Mouse (Mus musculus) limb, embryonic 13.5 days (tissue): ENCODE data around the gene Zfp346. TPM values are rescaled to one million over a fixed set of nuclear protein-coding genes. Genes with fewer than 3 reads are reported as not detected.

Source experiments
- ATAC-seq: fragments of 200-750 bp; cut with Nextera tagmentation; 2 replicates; pipeline ENCODE4 v1.8.0; 2017; ENCODE audit warnings: low read depth, moderate number of reproducible peaks, moderate TSS enrichment; ENCODE audit not compliant: low FRiP score
- H3K27ac ChIP-seq: fragments of 300-500 bp; sonication (generic); 2 replicates; pipeline ENCODE4 v1.5.1; 2015; ENCODE audit warnings: inconsistent platforms, mild to moderate bottlenecking, moderate library complexity
- H3K27me3 ChIP-seq: fragments of 300-500 bp; sonication (generic); 2 replicates; pipeline ENCODE4 v1.6.1; 2015; ENCODE audit warnings: mild to moderate bottlenecking, inconsistent platforms
- H3K36me3 ChIP-seq: fragments of 300-500 bp; sonication (generic); 2 replicates; pipeline ENCODE4 v1.6.1; 2015; ENCODE audit warnings: inconsistent platforms, mild to moderate bottlenecking, moderate library complexity
- H3K4me1 ChIP-seq: fragments of 300-500 bp; sonication (generic); 2 replicates; pipeline ENCODE4 v1.6.1; 2015; ENCODE audit warnings: inconsistent platforms
- H3K4me2 ChIP-seq: fragments of 300-500 bp; sonication (generic); replicated peaks from 2 replicates; pipeline ENCODE4 v1.6.1; 2015; ENCODE audit warnings: inconsistent platforms, mild to moderate bottlenecking, moderate library complexity
- H3K4me3 ChIP-seq: fragments of 300-500 bp; sonication (generic); 2 replicates; pipeline ENCODE4 v1.5.1; 2015; ENCODE audit warnings: moderate library complexity, mild to moderate bottlenecking, inconsistent platforms
- H3K9ac ChIP-seq: fragments of 300-500 bp; sonication (generic); 2 replicates; pipeline ENCODE4 v1.6.1; 2015; ENCODE audit warnings: mild to moderate bottlenecking, inconsistent platforms
- H3K9me3 ChIP-seq: fragments of 300-500 bp; sonication (generic); 2 replicates; pipeline ENCODE4 v1.6.1; 2016; ENCODE audit warnings: inconsistent platforms
- WGBS: fragments of 180-500 bp; shearing (Covaris S2); methylation state at CpG from one replicate; pipeline ENCODE4 v1.1.7; 2015; 5-methylcytosine and 5-hydroxymethylcytosine counted together
- polyA plus RNA-seq: library from polyadenylated mRNA; unstranded; fragments of >200 nt; fragmentation: Nextera tagmentation; extraction: Ambion mirVana; gene quantifications from 2 replicates; pipeline ENCODE4 v1.2.1, GENCODE M21; 2015

Zfp346 gene
- polyA plus RNA-seq, 1 experiment from 2014 or later: 31.5 TPM

GRCm38 (mm10) chr13:55178556-55178955 is 73.4 kb downstream of the Zfp346 start:
- no peak overlapping the region for H3K4me3 ChIP-seq
- 41% methylated on average over 2 of the region's 2 CpGs for WGBS
- no peaks in the 10 kb centered on the region for H3K9me3 ChIP-seq
- H3K27ac ChIP-seq: no peak overlapping the region
- no peaks in the 10 kb centered on the region for H3K36me3 ChIP-seq
- ATAC-seq: no peak
- H3K27me3 ChIP-seq: no peaks in the 10 kb centered on the region
- H3K9ac ChIP-seq: no peak overlapping the region
- H3K4me2 ChIP-seq: no peak overlapping the region
- no peaks in the 10 kb centered on the region for H3K4me1 ChIP-seq

DNA sequence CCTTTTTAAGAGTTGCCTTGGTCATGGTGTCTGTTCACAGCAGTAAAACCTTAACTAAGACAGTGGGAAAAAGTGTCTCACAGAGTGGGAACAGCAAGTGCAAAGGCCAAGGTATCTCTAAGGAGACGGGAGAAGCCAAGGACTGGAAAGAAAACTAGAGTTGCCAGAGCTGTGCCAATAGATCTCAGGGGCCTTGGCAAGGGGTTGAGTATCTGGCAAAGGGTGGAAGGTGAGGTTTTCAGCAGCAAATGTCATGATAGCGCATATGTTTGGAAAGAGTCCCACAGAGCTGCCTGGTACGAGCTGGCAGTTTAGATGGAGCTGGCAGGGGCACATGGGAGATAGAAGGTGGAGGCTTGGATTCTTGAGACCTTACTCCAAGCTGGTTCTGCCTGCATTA is 74.5 kb downstream of the Zfp346 start:
- no peak for ATAC-seq
- no peaks in the 10 kb centered on the region for H3K36me3 ChIP-seq
- no peak overlapping the region for H3K27ac ChIP-seq
- no peaks in the 10 kb centered on the region for H3K9me3 ChIP-seq
- 85% methylated on average over 3 of the region's 3 CpGs for WGBS
- no peak overlapping the region for H3K4me2 ChIP-seq
- H3K4me1 ChIP-seq: no peaks in the 10 kb centered on the region
- no peak overlapping the region for H3K4me3 ChIP-seq
- H3K9ac ChIP-seq: no peak overlapping the region
- no peaks in the 10 kb centered on the region for H3K27me3 ChIP-seq

GRCm38 (mm10) chr13:55181786-55182172 is 76.7 kb downstream of the Zfp346 start:
- Histone ChIP-seq H3K36me3 (no peaks in the 10 kb centered on the region), H3K9me3 (no peaks in the 10 kb centered on the region), H3K4me1 (no peaks in the 10 kb centered on the region), H3K4me2 (peak overlapping the region; percentile 61), H3K27me3 (no peaks in the 10 kb centered on the region), H3K27ac (peak overlapping the region; percentile 81; the same call in 1 of the 2 replicates), H3K4me3 (peak overlapping the region; percentile 41), H3K9ac (no peak overlapping the region; the same call in 1 of the 2 replicates)
- ATAC-seq: no peak
- WGBS: 61% methylated on average over 2 of the region's 2 CpGs

DNA sequence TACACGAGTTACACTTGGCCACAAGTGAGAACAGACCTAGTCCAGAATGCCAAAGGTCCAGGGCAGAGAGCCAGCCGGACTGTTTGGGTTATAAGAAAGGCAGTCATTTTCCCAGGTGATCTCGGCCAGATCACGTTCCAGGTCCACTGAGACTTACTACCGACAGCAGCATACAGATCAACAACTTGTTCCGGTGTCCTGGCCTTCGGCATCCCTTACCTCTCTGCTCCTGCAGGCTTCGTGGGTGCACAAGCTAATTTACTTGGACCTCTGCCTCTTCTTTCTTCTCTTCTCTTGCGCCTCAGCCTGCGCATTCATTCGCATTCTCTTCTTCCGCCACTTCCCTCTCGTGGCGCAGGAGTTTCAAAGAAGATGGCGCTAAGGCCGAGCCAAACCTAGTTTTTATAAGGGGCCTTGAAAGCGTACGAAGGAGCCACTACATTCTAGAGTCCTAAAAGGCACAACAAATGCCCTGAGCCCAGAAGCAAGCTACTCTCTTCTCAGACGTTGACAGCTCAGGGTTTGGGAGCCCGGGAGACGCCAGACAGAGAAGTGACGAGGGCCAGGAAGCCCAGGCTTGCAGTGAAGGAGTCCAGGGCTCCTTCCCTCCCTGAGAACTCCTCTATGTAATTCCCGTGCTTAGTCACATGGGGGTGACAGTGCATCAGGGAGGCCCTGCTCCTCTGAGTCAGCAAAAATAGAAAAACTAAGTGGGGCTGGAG is 77.2 kb downstream of the Zfp346 start:
- Histone ChIP-seq H3K9ac (peak overlapping the region; percentile 56), H3K4me1 (no peaks in the 10 kb centered on the region), H3K9me3 (no peaks in the 10 kb centered on the region), H3K4me2 (peak overlapping the region; percentile 61), H3K36me3 (no peaks in the 10 kb centered on the region), H3K4me3 (peak overlapping the region; percentile 41), H3K27ac (peak overlapping the region; percentile 81), H3K27me3 (no peaks in the 10 kb centered on the region)
- 4% methylated on average over 23 of the region's 23 CpGs for WGBS
- peak; percentile 84; the same call in 1 of the 2 replicates for ATAC-seq

GRCm38 (mm10) chr13:55183382-55183781 is 78.3 kb downstream of the Zfp346 start:
- no peak overlapping the region for H3K4me2 ChIP-seq

More at GRCm38 (mm10) chr13:55183382-55183781, 78.3 kb downstream of the Zfp346 start:
- Histone ChIP-seq H3K4me3 (no peak overlapping the region), H3K36me3 (no peaks in the 10 kb centered on the region), H3K27me3 (no peaks in the 10 kb centered on the region), H3K4me1 (no peaks in the 10 kb centered on the region), H3K9me3 (no peaks in the 10 kb centered on the region), H3K9ac (no peak overlapping the region), H3K27ac (no peak overlapping the region)
- WGBS: 80% methylated on average over 6 of the region's 6 CpGs
- ATAC-seq: no peak

Other genes with a start within 250 kb of the Zfp346 start
- gene Unc5a, start 155.9 kb upstream of the Zfp346 start, polyA plus RNA-seq: 0.86 and 1.2 TPM in 2 replicates
- gene Hk3, start 83.9 kb upstream of the Zfp346 start, polyA plus RNA-seq: 0.96 and 1.1 TPM in 2 replicates
- 29.8 and 30.6 TPM in 2 replicates for gene Uimc1, start 5.0 kb upstream of the Zfp346 start, polyA plus RNA-seq
- not detected in 2 replicates for gene Gm17617, start 28.2 kb downstream of the Zfp346 start, polyA plus RNA-seq
- gene Fgfr4, start 47.3 kb downstream of the Zfp346 start, polyA plus RNA-seq: 11.8 and 12.0 TPM in 2 replicates
- 80.4 and 82.4 TPM in 2 replicates for gene Nsd1, start 104.5 kb downstream of the Zfp346 start, polyA plus RNA-seq
- 371 and 378 TPM in 2 replicates for gene Prelid1, start 215.2 kb downstream of the Zfp346 start, polyA plus RNA-seq
- 104 and 109 TPM in 2 replicates for gene Rab24, start 216.6 kb downstream of the Zfp346 start, polyA plus RNA-seq
- 40.9 and 41.0 TPM in 2 replicates for gene Mxd3, start 224.5 kb downstream of the Zfp346 start, polyA plus RNA-seq